Mouse (Mus musculus): ENCODE measurements around the gene Rab13.
"Not testable (repeated sequence)": the region's sequence is repeated elsewhere in the genome, so short reads cannot be mapped to it uniquely, and the experiment has no call there.

Rab13 gene

DNA sequence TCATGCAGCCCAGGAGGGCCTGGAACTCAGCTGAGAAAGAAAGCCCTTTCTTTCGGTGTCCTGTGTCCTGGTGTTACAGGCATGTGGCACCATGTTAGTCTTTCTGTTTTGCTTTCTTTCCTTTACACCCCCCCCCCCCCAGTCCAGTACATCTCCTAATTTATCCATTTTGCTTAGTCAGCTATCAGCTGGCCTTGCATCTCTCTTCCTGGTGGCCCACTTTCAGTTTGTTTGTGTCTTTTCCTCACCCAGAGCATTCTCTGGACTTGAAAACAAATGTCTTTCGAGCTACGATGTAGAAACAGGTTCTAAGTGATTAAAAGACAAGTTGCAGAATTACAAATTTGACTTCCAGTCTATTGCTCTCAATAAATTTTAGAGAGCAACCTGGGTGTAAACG lies 9.0 kb downstream of the Rab13 start:
- intact Hi-C loops (cut with DNase I): loop anchor here (5.0 kb wide), 1 partner anchor 150 kb away; no protein-coding TSS in a partner anchor

DNA sequence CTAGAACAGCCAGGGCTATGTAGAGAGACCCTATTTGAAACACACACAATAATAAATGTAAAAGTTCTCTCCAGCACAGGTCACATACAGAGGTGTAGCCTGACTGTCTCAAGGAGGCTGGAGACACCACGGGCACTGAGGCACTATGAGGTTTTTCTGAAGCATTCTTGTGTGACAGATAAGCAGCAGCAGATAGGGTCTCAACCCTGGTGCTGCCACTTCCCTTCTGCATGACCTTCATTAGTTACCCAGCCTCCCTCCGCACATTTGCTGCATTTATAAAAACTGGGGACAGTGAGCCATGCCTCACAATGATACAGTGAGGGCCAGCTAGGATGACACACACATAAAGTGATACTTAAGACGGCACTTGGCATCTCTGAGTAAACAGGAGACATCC lies 9.4 kb downstream of the Rab13 start:
- intact Hi-C loops (cut with DNase I): loop anchor here (5.0 kb wide), 1 partner anchor 149 kb away; no protein-coding TSS in a partner anchor

DNA sequence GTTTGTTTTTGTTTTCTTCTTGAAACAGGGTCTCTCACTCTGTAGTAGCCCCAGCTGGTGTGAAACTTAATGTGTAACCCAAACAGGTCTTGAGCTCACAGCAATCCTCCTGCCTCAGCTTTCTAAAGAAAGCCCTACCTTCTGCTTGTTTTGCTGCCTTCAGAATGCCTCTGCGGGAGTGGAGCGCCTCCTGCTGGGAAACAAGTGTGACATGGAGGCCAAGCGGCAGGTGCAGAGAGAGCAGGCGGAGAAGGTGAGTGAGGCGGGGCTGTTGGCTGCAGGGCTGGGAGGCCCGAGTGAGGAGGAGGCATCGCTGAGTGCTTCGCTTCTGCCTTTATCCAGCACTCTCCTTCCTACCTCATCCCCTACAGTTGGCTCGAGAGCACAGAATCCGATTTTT lies 10.8 kb downstream of the Rab13 start:
- intact Hi-C loops (cut with DNase I): loop anchor here (5.0 kb wide), 1 partner anchor 148 kb away; no protein-coding TSS in a partner anchor

DNA sequence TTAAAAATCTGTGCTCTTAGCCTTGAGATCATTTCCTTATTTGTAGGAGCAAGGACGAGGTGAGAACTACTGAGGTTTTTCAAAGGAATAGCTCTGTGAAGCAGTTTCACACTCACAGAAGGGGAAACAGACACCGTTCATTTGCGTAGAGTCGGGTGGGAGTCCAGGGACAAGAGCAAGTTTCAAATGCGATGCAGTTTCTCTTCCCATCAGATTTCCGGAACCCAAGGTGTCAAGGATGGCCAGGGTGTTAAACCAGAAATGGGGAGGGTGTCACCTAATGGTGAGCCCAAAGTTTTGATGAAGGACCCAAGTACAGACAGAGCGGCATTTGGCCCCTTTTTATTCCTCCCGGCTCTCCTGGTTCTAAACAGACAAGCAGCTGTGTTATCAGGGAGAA lies 17.6 kb downstream of the Rab13 start:
- intact Hi-C loops (cut with DNase I): no loop called here

DNA sequence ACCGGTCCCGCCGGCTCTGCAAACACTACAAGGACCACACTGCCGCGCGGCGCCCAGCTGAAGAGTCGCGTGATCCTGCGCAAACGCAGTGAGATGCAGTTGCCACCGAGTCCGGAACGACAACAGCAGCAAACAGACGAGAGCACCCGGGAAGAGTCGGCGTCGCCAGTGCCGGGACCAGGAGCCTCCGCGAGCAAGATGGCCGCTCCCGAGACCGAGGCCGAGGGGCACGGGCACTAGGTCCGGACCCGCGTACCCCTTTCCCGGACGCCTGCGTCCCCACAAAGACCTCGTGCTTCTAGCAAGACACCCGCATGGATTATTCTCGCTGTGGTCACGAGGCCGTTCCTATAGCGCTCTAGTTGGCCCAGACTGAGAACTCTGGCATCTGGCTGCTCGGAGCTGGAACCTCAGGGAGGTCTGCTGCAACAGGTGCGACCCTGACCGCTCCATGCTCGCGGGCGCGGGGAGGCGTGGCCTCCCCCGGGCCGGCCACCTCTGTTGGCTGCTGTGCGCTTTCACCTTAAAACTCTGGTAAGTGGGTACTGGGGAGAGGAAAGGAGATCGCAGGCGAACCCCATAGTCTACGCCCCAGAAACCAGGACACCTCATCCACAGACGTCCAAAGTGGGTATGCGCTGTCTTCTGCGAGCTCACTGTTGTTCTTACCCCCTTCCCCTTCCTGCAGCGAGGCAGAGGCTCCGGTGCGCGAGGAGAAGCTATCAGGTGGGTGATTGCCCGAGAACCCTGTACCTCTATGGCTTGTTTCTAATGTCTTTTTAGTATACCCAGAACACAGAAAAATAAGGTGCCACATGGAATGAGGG lies 18.2 kb downstream of the Rab13 start, which contains the start of gene Jtb:
Jtb (plus strand) TSS at position 91 of the 827 bp plus-strand sequence.
- intact Hi-C loops (cut with DNase I): no loop called here

DNA sequence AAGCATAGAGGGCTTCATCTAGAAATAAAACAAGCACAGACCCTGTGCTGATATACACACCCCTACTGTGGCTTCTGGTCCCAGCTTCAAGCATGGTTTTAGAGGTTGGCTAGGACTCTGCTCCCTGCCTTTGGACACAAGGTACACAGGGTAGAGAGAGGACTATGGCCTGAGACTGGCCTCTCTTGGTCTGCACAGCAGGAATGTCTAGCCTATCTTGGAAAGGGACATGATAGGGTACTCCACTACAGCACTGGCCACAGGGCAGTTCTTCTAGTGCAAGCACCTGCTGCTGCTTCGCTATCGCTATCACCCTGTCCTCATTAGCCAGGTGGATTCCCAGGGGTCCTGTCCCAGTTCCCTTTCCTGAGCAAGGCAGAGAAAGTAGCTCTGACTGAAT lies 27.8 kb downstream of the Rab13 start:
- intact Hi-C loops (cut with DNase I): no loop called here

DNA sequence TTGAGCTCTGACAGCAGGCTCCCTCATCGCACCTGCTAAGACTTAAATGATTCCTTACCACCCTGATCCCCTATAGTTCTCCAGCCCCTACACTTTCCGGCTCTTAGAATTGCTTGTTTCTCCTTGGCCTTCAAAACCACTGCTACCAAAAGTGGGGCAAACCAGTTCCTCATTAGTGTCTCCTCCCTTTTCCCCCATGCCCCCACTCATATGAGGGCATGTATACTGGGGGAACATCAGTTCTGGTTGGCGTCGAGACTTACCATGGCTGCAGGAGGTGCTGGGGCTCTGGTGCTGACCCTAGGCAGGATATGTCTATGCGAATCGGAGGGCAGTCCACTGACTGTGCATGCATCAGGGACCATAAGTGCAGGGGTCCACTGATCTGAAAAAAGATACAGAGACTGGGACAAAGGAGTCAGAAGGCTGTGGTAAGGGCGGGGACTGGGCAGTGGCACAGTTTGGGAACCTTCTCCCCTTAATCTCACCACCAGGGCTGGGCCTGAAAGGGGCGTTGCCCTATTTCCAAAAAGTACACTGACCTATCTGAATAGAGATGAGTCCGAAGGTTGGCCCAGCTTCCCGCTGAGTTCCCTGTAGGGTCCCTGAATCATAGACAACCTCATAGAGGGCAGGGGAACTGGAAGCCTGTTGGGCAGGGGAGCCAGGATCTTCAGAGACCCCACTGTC lies 28.3 kb downstream of the Rab13 start:
- intact Hi-C loops (cut with DNase I): no loop called here

DNA sequence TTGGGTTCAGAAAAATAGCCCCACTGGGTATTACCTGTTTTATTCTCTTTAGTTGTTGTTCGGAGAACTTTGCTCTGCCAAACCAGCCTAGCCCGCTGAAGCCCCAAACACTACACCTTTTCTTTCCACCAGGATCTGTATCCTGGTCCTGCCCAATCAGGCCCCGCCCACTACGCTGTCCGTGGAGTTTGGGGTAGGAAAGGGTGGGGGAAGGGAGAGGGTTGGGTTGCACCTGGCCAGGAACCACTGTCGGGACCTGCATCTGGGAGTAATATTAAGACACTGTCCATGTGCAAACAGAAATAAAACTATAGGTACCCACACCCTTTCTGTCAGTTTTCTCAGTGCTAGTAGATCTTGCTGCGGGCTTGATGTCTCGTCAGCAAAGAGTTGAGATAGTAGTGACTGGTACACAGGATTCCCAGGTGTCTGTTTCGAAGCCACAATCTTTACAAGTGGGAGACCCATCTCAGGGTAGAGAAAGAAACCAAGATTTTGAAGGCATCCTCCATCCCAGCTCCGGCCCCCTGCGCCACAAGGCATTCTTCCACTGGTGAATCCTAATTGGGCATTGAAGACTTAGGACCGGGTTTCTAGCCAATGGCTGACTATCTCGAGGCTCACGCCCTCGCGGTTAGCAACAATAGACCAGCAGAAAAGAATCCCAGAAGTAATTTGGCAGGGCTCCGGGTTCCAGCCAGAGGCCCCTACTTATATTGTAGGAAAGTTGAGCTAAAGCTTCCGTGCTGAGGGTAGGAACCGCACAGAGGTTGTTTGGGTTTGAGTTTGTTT lies 29.7 kb downstream of the Rab13 start, which contains the start of gene Creb3l4:
Creb3l4 (minus strand) TSS at position 529 of the 792 bp plus-strand sequence.
- intact Hi-C loops (cut with DNase I): no loop called here

DNA sequence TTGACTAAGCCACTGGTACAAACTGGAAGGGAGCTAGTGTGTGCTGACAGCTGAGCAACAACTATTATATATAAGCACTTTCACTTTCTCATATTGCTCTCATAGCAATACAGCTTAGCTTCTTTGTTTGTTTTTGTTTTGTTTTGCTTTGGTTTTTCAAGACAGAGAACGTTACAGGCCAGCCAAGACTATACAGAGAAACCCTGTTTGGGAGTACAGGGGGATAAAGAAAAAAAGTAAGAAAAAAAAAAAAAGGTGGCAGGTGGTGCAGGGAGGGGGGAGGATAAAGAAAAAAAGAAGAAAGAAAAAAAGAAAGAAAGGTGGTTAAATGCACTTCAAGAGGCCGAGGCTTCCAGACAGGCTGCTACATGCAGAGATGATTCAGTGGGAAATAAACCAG lies 31.9 kb downstream of the Rab13 start:
- intact Hi-C loops (cut with DNase I): no loop called here

DNA sequence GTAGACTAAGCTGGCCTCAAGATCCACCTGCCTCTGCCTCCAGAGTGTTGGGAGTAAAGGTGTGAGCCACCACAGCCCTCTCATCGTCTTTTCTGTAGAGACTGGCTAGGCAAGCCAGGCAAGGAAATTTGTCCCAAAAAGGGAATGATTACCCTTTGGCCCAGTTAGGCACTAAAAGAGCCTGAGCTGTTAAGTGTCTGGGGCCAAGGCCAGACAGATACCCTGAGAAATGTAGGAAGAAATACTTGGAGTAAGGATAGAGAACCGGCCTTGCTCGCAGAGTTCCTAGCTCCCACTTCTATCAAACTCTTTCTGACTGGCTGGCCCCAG lies 34.1 kb downstream of the Rab13 start:
- intact Hi-C loops (cut with DNase I): no loop called here

DNA sequence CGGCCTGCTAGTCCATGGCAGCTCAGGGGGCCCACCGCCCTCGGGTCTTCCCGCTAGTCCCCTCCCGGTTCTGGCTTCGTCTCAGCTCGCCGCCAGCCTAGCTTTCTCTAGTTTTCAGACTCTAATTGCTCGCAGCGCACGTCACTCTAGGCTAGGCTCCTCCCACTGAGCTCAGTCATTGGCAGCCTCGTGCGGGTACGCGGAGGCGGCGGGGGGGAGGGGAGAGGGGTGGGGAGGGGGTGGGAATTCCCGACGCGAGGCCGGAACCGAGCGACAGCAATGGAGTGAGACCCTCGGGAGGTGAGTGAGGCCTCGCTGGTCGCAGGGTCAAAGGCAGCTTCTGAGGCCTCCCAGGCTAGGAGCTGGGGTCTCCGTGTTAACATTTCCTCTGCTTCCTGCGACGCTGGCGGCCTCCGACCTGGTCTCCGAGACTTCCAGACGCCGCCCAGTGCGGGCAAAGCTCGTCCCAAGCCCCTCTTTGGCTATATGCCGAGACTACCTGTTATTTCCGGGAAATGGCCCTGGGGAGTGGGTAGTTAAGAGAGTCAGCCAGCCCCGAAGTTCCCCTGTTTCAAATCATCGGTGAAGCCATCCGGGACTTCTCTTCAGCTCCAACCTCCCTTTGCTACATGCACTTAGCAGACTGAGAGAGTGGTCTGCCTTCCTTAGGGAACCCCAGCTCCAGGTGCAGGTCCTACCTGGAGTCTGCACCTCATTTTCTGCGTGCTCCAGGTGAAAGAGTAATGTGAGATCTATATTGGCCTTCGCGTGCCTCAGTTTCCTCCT lies 34.7 kb downstream of the Rab13 start, which contains the start of gene Slc39a1:
Slc39a1 (plus strand) TSS at position 213 of the 786 bp plus-strand sequence.
- intact Hi-C loops (cut with DNase I): no loop called here

DNA sequence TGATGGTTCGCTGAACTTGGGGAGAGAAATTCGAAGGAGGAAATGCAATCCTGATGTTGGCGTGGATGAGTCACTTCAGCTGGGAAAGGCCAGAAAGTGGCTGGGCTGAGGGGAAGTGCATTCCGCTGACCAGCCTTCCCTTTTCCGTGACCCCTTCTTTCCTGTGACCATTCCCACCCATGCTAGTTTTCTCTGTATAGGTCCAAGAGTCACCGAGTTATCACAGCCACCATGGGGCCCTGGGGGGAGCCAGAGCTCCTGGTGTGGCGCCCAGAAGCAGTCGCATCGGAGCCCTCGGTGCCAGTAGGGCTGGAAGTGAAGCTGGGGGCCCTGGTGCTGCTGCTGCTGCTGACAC lies 35.2 kb downstream of the Rab13 start:
- intact Hi-C loops (cut with DNase I): no loop called here

DNA sequence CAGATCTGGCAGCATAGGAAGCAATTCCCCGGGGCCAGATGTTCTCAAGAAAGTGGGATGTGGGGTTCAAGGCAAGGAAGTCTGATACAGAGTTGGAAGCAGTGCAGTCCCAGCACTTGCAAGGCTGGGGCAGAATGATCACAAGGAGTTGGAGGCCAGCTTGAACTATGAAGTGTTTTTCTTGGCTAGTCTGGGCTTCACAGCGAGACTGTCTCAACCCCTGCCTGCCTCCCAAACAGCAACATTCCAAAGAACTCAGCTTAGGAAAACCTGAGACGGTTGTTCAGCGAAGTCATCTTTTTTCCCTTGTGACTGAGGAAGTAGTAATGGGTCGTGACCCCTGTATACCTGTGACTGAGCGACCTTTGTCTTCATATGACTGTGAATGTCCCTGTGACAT lies 37.3 kb downstream of the Rab13 start:
- intact Hi-C loops (cut with DNase I): no loop called here

DNA sequence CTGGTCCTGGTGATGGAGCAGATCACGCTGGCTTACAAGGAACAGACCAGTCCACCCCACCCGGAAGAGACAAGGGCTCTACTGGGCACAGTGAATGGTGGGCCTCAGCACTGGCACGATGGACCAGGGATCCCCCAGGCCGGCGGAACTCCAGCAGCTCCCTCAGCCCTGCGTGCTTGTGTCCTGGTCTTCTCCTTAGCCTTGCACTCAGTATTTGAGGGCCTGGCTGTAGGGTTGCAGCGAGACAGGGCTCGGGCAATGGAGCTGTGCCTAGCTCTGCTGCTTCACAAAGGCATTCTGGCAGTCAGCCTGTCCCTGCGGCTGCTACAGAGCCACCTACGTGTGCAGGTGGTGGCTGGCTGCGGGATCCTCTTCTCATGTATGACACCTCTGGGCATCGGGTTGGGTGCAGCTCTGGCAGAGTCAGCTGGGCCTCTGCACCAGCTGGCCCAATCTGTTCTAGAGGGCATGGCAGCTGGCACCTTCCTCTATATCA lies 38.3 kb downstream of the Rab13 start:
- intact Hi-C loops (cut with DNase I): not testable (repeated sequence)

DNA sequence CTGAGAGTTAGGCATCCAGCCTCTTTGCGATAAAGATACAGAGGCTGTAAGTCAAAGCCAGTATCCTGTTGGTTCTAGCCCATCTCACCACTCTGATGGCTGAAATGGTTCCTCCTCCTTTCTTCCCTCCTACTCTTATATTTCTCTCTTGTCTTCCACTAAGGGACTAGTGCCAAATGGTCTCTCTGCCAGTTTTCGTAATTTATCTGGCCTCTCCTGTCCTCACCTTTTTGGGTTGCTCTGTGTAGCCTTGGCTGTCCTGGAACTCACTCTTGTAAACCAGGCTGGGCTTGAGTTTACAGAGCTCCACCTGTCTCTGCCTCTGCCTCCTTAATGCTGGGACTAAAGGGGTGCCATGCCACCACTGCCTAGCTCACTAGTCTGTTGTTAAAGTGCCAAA lies 39.2 kb downstream of the Rab13 start:
- intact Hi-C loops (cut with DNase I): not testable (repeated sequence)

DNA sequence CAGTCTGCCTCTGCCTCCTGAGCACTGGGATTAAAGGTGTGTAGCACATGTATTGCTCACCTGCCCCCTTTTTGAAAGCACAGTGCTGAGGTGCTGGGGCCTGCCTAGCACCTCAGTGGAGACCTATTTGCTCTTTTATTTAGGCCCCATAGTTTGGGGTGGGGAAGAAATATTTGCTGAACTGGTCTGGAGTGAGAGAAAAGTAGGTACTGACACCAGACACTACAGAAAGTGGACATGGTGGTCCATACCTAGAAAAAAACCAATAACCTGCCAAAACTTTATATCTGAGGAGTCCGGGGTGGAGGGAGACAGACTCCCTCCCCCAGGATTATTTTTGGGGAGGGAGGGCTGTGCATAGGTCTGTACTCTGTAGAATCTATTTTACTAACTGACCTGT lies 39.7 kb downstream of the Rab13 start:
- intact Hi-C loops (cut with DNase I): not testable (repeated sequence)

DNA sequence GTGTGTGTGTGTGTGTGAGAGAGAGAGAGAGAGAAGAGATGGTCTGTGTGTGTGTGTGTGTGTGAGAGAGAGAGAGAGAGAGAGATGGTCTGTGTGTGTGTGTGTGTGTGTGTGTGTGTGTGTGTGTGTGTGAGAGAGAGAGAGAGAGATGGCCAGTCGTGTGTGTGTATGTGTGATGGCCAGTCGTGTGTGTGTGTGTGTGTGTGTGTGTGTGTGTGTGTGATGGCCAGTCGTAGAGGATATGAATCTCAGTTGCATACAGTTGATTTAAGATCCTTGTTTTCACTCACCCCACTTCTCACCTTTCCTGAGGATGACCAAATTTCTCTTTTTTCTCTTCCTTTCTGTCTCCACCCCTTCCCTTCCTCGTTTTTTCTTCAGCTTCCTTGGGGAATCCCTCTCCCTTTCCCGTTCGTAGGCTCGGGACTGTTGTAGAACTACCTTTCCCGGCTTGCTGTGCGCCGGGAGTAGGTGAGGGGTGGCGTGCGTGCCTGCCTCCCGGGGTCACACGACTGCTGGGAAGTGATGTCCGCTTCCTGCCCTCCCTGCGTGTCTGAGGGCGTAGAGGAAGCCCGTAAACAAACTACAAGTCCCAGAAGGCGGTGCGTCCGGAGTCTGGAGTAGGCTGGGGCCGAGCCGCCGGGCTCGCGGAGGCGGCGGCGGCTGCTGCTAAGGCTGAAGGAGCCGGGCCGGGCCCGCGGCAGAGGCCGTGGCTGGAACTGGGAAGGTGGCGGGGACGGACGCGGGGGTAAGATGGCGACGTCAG lies 40.3 kb downstream of the Rab13 start, which contains the start of gene Crtc2:
Crtc2 (plus strand) TSS at position 511 of the 766 bp plus-strand sequence.
- intact Hi-C loops (cut with DNase I): loop anchor here (2.0 kb wide), 1 partner anchor 35 kb away; no protein-coding TSS in a partner anchor

DNA sequence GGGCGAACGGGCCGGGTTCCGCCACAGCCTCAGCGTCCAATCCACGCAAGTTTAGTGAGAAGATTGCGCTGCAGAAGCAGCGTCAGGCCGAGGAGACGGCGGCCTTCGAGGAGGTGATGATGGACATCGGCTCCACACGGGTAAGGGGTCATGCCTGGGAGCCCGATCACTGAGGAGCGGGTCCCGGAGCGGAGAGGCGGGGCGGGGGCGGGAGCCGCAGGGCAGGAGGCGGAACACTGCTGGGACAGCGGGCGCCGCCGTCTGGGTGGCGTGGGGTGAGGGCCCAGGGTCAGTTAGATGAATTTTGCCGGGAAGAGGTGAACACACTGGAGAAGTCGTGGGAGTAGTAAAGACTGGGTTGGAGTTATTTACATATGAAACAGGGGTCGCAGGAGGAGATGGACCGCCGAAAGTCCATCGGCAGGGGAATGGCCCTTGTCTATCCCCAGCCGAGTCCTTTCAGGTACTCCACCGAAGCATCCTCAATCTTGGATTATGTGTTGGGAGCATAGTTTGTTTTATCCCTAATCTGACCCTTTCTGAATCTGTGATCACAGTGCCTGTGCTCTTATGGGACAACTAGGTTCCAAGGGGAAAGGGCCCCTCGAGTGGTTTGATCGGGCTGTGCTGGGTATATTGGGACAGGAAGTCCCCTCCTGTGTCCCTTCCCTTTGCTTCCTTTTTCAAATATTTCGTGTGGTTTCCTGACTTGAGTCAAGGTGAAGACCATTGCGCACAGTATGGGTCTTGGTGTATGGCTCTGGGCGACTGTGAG lies 41.1 kb downstream of the Rab13 start:
- intact Hi-C loops (cut with DNase I): loop anchor here (2.0 kb wide), 1 partner anchor 36 kb away; no protein-coding TSS in a partner anchor

DNA sequence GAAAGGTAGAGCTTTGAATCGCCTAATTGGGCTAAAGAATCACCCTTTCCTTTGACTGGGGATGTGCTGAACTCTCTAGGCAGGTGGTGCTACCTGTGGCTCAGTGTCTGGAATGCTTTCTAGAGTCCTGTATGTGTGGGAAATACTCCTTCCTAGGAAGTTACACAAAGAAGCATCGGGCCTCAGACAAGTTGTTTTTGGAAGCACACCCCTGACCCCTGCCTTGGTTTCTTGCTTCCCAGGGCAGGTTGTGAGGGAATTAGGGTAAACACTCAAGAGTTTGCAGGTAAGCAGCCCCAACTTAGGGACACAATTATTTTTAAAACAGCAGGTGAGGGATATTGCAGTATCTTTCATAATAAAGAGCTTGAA lies 41.7 kb downstream of the Rab13 start:
- intact Hi-C loops (cut with DNase I): loop anchor here (2.0 kb wide), 1 partner anchor 36 kb away; no protein-coding TSS in a partner anchor

Data from adrenal gland (tissue).